Mouse (Mus musculus): Measurements from ENCODE around the gene Fgfr2.

Fgfr2 gene

GRCm38 (mm10) chr7:132437431-132437830, 685.7 kb downstream of the Fgfr2 start:
- DNase-seq (ENCODE audit: low read depth in 2 of 2, low spot score in 2 of 2) = no peak

- DNase-seq (ENCODE audit: low read depth in 2 of 2, low spot score in 2 of 2) = no peak
Measured at GRCm38 (mm10) chr7:132435486-132436055, 687.6 kb downstream of the Fgfr2 start.

GRCm38 (mm10) chr7:132429324-132429723, 693.8 kb downstream of the Fgfr2 start:
- no peak for DNase-seq (ENCODE audit: low read depth in 2 of 2, low spot score in 2 of 2)

- no peak for DNase-seq (ENCODE audit: low read depth in 2 of 2, low spot score in 2 of 2)
Measured at GRCm38 (mm10) chr7:132428308-132428707, 694.8 kb downstream of the Fgfr2 start.

GRCm38 (mm10) chr7:132426069-132426468, 697.1 kb downstream of the Fgfr2 start:
- no peak for DNase-seq (ENCODE audit: low read depth in 2 of 2, low spot score in 2 of 2)

GRCm38 (mm10) chr7:132425364-132425999, 697.7 kb downstream of the Fgfr2 start:
- no peak for DNase-seq (ENCODE audit: low read depth in 2 of 2, low spot score in 2 of 2)

- no peak for DNase-seq (ENCODE audit: low read depth in 2 of 2, low spot score in 2 of 2)
Measured at GRCm38 (mm10) chr7:132423570-132423969, 699.6 kb downstream of the Fgfr2 start.

GRCm38 (mm10) chr7:132419378-132420255, 703.5 kb downstream of the Fgfr2 start:
- DNase-seq (ENCODE audit: low read depth in 2 of 2, low spot score in 2 of 2) = no peak

GRCm38 (mm10) chr7:132416866-132417265, 706.3 kb downstream of the Fgfr2 start:
- no peak for DNase-seq (ENCODE audit: low read depth in 2 of 2, low spot score in 2 of 2)

GRCm38 (mm10) chr7:132415866-132416265, 707.3 kb downstream of the Fgfr2 start:
- no peak for DNase-seq (ENCODE audit: low read depth in 2 of 2, low spot score in 2 of 2)

- no peak for DNase-seq (ENCODE audit: low read depth in 2 of 2, low spot score in 2 of 2)
Measured at GRCm38 (mm10) chr7:132412520-132412919, 710.6 kb downstream of the Fgfr2 start.

- no peak for DNase-seq (ENCODE audit: low read depth in 2 of 2, low spot score in 2 of 2)
Measured at GRCm38 (mm10) chr7:132411708-132412107, 711.4 kb downstream of the Fgfr2 start.

GRCm38 (mm10) chr7:132410958-132411357, 712.2 kb downstream of the Fgfr2 start:
- no peak for DNase-seq (ENCODE audit: low read depth in 2 of 2, low spot score in 2 of 2)

GRCm38 (mm10) chr7:132409890-132410289, 713.3 kb downstream of the Fgfr2 start:
- DNase-seq (ENCODE audit: low read depth in 2 of 2, low spot score in 2 of 2) = no peak

GRCm38 (mm10) chr7:132402377-132403084, 720.6 kb downstream of the Fgfr2 start:
- DNase-seq (ENCODE audit: low read depth in 2 of 2, low spot score in 2 of 2) = peak in 1 of 2 experiments; percentile 24

GRCm38 (mm10) chr7:132398487-132398886, 724.7 kb downstream of the Fgfr2 start:
- DNase-seq (ENCODE audit: low read depth in 2 of 2, low spot score in 2 of 2) = no peak

GRCm38 (mm10) chr7:132396661-132397322, 726.4 kb downstream of the Fgfr2 start:
- no peak for DNase-seq (ENCODE audit: low read depth in 2 of 2, low spot score in 2 of 2)

- DNase-seq (ENCODE audit: low read depth in 2 of 2, low spot score in 2 of 2) = no peak
Measured at GRCm38 (mm10) chr7:132393582-132394175, 729.5 kb downstream of the Fgfr2 start.

- no peak for DNase-seq (ENCODE audit: low read depth in 2 of 2, low spot score in 2 of 2)
Measured at GRCm38 (mm10) chr7:132393014-132393406, 730.1 kb downstream of the Fgfr2 start.

- no peak for DNase-seq (ENCODE audit: low read depth in 2 of 2, low spot score in 2 of 2)
Measured at GRCm38 (mm10) chr7:132392233-132393013, 730.7 kb downstream of the Fgfr2 start.
